Mouse (Mus musculus) megakaryocyte, embryonic 14.5 days (primary cell): ENCODE measurements around the gene Art5. TPM values are rescaled to one million over a fixed set of nuclear protein-coding genes. Genes with fewer than 3 reads are reported as not detected.

Source experiments
- H3K27me3 ChIP-seq: replicated peaks from 2 replicates; pipeline ENCODE3; 2012; ENCODE audit warnings: inconsistent platforms
- H3K36me3 ChIP-seq: replicated peaks from 2 replicates; pipeline ENCODE3; 2012; ENCODE audit warnings: low read length, inconsistent platforms, mixed read lengths
- H3K4me1 ChIP-seq: 2 replicates; pipeline ENCODE4 v1.6.1; 2012; ENCODE audit warnings: inconsistent platforms
- H3K4me3 ChIP-seq: replicated peaks from 2 replicates; pipeline ENCODE3; 2012; ENCODE audit warnings: moderate library complexity, mild to moderate bottlenecking, inconsistent platforms
- H3K9me3 ChIP-seq: 2 replicates; pipeline ENCODE4 v1.6.1; 2012; ENCODE audit warnings: inconsistent platforms
- FLI1 ChIP-seq: IDR thresholded peaks from 2 replicates; pipeline ENCODE4 v1.6.1; 2012; ENCODE audit warnings: low read length, inconsistent platforms, mixed read lengths
- GATA1 ChIP-seq: IDR thresholded peaks from 3 replicates; pipeline ENCODE4 v1.6.1; 2012; ENCODE audit warnings: mixed read lengths, low read length, inconsistent platforms, borderline replicate concordance
- polyA plus RNA-seq: library from polyadenylated mRNA; stranded (reverse); fragments of >175 nt; gene quantifications from 2 replicates; pipeline ENCODE4 v1.2.3, GENCODE M21; 2012; ENCODE audit warnings: low replicate concordance; ENCODE audit not compliant: insufficient read depth

Gene Art5
- polyA plus RNA-seq, 1 experiment: not detected

- Histone ChIP-seq H3K36me3 (no peaks in the 10 kb centered on the region), H3K4me1 (peaks cover 41% of the 10 kb centered on the region), H3K9me3 (no peaks in the 10 kb centered on the region), H3K27me3 (peaks cover 68% of the 10 kb centered on the region), H3K4me3 (no peak overlapping the region)
- TF ChIP-seq FLI1 (no peak), GATA1 (no peak)
Observed at GRCm38 (mm10) chr7:102108206-102108605, 1.1 kb downstream of the Art5 start.

GRCm38 (mm10) chr7:102106700-102107141, 2.6 kb downstream of the Art5 start:
- Histone ChIP-seq H3K4me1 (peaks cover 37% of the 10 kb centered on the region), H3K27me3 (peaks cover 69% of the 10 kb centered on the region), H3K9me3 (no peaks in the 10 kb centered on the region), H3K36me3 (no peaks in the 10 kb centered on the region), H3K4me3 (no peak overlapping the region)
- TF ChIP-seq GATA1: no peak
- TF ChIP-seq FLI1: no peak

DNA sequence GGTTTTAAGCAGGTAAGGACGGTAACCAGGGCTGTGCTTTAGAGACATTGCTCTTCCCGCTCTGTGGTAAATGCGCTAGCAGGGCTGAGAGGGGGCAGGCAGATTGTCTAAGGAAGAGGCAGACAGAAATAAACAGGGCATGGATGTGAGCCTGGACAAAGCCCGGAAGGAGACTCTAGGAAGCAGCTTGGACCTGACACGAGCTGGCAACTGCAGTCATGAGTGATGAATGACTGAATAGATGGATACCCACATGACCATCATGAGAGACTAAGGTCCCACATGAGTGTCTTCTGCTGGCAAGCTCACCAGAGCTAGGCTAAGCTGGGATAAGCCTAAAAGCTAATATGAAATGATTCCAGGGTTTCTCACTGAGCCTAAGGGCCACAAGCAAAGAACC, 5.2 kb downstream of the Art5 start:
- Histone ChIP-seq H3K9me3 (no peaks in the 10 kb centered on the region), H3K27me3 (peaks cover 74% of the 10 kb centered on the region), H3K4me3 (no peak overlapping the region), H3K4me1 (peaks cover 35% of the 10 kb centered on the region), H3K36me3 (no peaks in the 10 kb centered on the region)
- TF ChIP-seq GATA1 (no peak), FLI1 (no peak)

GRCm38 (mm10) chr7:102103555-102103954, 5.7 kb downstream of the Art5 start:
- peaks cover 36% of the 10 kb centered on the region for H3K4me1 ChIP-seq
- peaks cover 77% of the 10 kb centered on the region for H3K27me3 ChIP-seq
- H3K4me3 ChIP-seq: no peak overlapping the region
- no peaks in the 10 kb centered on the region for H3K36me3 ChIP-seq
- TF ChIP-seq FLI1: no peak
- TF ChIP-seq GATA1: no peak
- no peaks in the 10 kb centered on the region for H3K9me3 ChIP-seq

DNA sequence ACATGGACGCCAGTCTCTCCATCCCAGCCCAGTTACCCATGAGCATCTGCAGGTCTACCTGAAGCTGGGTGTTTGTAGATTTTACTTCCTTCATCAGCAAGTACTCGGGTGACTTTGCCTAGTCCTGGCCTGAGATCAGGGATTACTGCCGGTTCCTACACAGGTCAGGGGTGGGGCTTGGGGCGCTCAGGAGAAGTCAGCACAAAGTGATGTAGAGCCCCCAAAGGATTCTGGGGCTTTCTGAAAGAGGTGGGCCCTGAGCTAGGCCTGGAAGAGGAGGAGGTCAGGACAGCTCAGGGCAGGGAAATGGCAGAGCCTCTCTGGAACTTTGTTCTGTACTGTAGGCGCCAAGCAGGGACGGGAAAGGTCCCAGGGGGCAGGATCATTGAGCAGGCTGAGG, 6.6 kb downstream of the Art5 start:
- H3K27me3 ChIP-seq: peaks cover 79% of the 10 kb centered on the region
- H3K36me3 ChIP-seq: no peaks in the 10 kb centered on the region
- no peaks in the 10 kb centered on the region for H3K9me3 ChIP-seq
- no peak for TF ChIP-seq GATA1
- no peak for TF ChIP-seq FLI1
- peaks cover 30% of the 10 kb centered on the region for H3K4me1 ChIP-seq
- no peak overlapping the region for H3K4me3 ChIP-seq

GRCm38 (mm10) chr7:102102241-102102640, 7.0 kb downstream of the Art5 start:
- peaks cover 30% of the 10 kb centered on the region for H3K4me1 ChIP-seq
- H3K9me3 ChIP-seq: no peaks in the 10 kb centered on the region
- H3K4me3 ChIP-seq: no peak overlapping the region
- TF ChIP-seq FLI1 (no peak), GATA1 (no peak)
- H3K36me3 ChIP-seq: no peaks in the 10 kb centered on the region
- H3K27me3 ChIP-seq: peaks cover 82% of the 10 kb centered on the region

- Histone ChIP-seq H3K27me3 (peaks cover 83% of the 10 kb centered on the region), H3K4me3 (no peak within 1 kb of the TSS), H3K36me3 (no peaks in the 10 kb centered on the region), H3K9me3 (no peaks in the 10 kb centered on the region), H3K4me1 (peaks cover 24% of the 10 kb centered on the region)
- no peak for TF ChIP-seq GATA1
Observed at GRCm38 (mm10) chr7:102101487-102101886, 7.8 kb downstream of the Art5 start, which contains the start of gene Art1. Gene Art1 (plus strand): TSS chr7:102101743.

GRCm38 (mm10) chr7:102100868-102101267, 8.4 kb downstream of the Art5 start:
- no peak overlapping the region for H3K4me3 ChIP-seq
- peaks cover 24% of the 10 kb centered on the region for H3K4me1 ChIP-seq
- H3K36me3 ChIP-seq: no peaks in the 10 kb centered on the region
- H3K9me3 ChIP-seq: no peaks in the 10 kb centered on the region
- peaks cover 81% of the 10 kb centered on the region for H3K27me3 ChIP-seq
- TF ChIP-seq FLI1 (no peak), GATA1 (no peak)

- no peak for TF ChIP-seq FLI1
- Histone ChIP-seq H3K27me3 (peaks cover 84% of the 10 kb centered on the region), H3K36me3 (no peaks in the 10 kb centered on the region), H3K9me3 (no peaks in the 10 kb centered on the region), H3K4me1 (peaks cover 24% of the 10 kb centered on the region), H3K4me3 (peak overlapping the region; percentile 71)
Observed at GRCm38 (mm10) chr7:102099760-102100661, 9.3 kb downstream of the Art5 start.

DNA sequence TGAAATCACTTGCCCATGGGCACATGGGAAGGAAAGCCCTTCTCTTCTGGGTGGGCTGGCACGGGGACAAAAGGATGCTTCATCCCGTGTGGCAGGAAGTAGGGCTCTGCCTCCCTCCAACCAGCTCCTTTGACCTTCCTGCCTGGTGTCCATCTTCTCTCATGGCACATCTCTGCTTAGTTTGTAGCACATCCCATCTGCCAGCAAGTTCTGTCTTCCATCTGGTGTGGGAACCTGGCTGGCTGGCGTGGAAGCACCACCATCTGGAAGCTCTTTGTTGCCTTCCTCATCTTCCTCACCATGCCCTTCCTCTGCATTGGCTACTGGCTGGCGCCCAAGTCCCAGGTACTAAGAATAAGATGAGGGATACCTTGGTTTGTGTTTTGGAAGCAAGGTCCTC, 22.0 kb downstream of the Art5 start:
- no peaks in the 10 kb centered on the region for H3K9me3 ChIP-seq
- no peak for TF ChIP-seq GATA1
- TF ChIP-seq FLI1: no peak
- H3K27me3 ChIP-seq: peaks cover 11% of the 10 kb centered on the region
- H3K4me3 ChIP-seq: no peak overlapping the region
- no peaks in the 10 kb centered on the region for H3K4me1 ChIP-seq
- H3K36me3 ChIP-seq: peaks cover 22% of the 10 kb centered on the region

GRCm38 (mm10) chr7:102084041-102084696, 25.1 kb downstream of the Art5 start:
- TF ChIP-seq GATA1: no peak
- TF ChIP-seq FLI1: no peak
- Histone ChIP-seq H3K36me3 (peaks cover 52% of the 10 kb centered on the region), H3K27me3 (peaks cover 6% of the 10 kb centered on the region), H3K4me3 (no peak overlapping the region), H3K9me3 (no peaks in the 10 kb centered on the region), H3K4me1 (no peaks in the 10 kb centered on the region)
